Mouse (Mus musculus) G1E (cell line): ENCODE data around the gene Rbms1.

Source experiments
- CTCF ChIP-seq: IDR thresholded peaks from 2 replicates; pipeline ENCODE4 v1.5.1; 2012; ENCODE audit warnings: low read depth, low read length, inconsistent platforms, mixed read lengths
- GATA1 ChIP-seq: IDR thresholded peaks from 2 replicates; pipeline ENCODE4 v1.6.1; 2012; ENCODE audit warnings: borderline replicate concordance, low read length, inconsistent platforms, mixed read lengths
- GATA2 ChIP-seq: IDR thresholded peaks from 2 replicates; pipeline ENCODE4 v1.6.1; 2012; ENCODE audit warnings: low read depth, low read length, inconsistent platforms, borderline replicate concordance
- POLR2AphosphoS5 ChIP-seq: IDR thresholded peaks from 2 replicates; pipeline ENCODE4 v1.6.1; 2012; ENCODE audit warnings: low read depth, low read length, inconsistent platforms; ENCODE audit not compliant: insufficient replicate concordance
- TAL1 ChIP-seq: conservative IDR thresholded peaks from 2 replicates; pipeline ENCODE4 v1.6.1; 2012; ENCODE audit warnings: low read depth, low read length, inconsistent platforms, mixed read lengths

- no peak for TF ChIP-seq CTCF
- no peak for TF ChIP-seq GATA1
- TF ChIP-seq TAL1, result no peak
- no peak for TF ChIP-seq POLR2AphosphoS5
- TF ChIP-seq GATA2, result no peak
Observed at GRCm38 (mm10) chr2:60802828-60803227, 160.2 kb downstream of the Rbms1 start.
